18 mouse cellular contexts compared by ENCODE assay signal in genomic region chr9:121474771-121475170, GRCm38 (mm10). TPM values are rescaled to one million over a fixed set of nuclear protein-coding genes. Genes with fewer than 3 reads are reported as not detected.
DNase-seq lines count a peak whose midpoint lies in the region; ATAC-seq and TF ChIP-seq lines count a peak whose summit lies in the region.
"Had no signal": no experiment of that assay in that cellular context is flagged by ENCODE, and none has a peak within 500 bp of the region (broad histone marks: within the 10 kb centered on the region; RNA-seq: fewer than 3 reads in every experiment).

No protein-coding gene starts in this region.

- no peaks in the 10 kb centered on the region for H3K9me3 ChIP-seq in hindbrain, postnatal 0 days (ENCODE audit: low read length)
- no peaks in the 10 kb centered on the region for H3K9me3 ChIP-seq in hindbrain, embryonic 11.5 days (ENCODE audit: control insufficient read depth, low read length)
- H3K9me3 ChIP-seq in lung, embryonic 14.5 days (ENCODE audit: low read depth, low read length): no peaks in the 10 kb centered on the region
- no peaks in the 10 kb centered on the region for H3K9me3 ChIP-seq in MEL (replicated peaks; ENCODE audit: insufficient read depth, low read length)
- no peaks in the 10 kb centered on the region for H3K9me3 ChIP-seq in stomach, postnatal 0 days (ENCODE audit: control insufficient read depth, low read length)
- H3K9me3 ChIP-seq: forebrain, embryonic 12.5 days; midbrain, embryonic 15.5 days; neural tube, embryonic 13.5 days had no signal

- no peak for TF ChIP-seq EP300 in MEL (IDR thresholded peaks at IDR 0.05; ENCODE audit: low read depth in 1 of 2, low read length in 2 of 2)
- TF ChIP-seq EP300 in stomach, postnatal 0 days (optimal IDR thresholded peaks at IDR 0.05): no peak

- H3K27ac ChIP-seq in hindbrain, postnatal 0 days: no peak overlapping the region
- no peak overlapping the region for H3K27ac ChIP-seq in hindbrain, embryonic 11.5 days (ENCODE audit: low read depth, low read length)
- H3K27ac ChIP-seq in lung, embryonic 14.5 days (ENCODE audit: low read depth): no peak overlapping the region
- no peak overlapping the region for H3K27ac ChIP-seq in MEL (ENCODE audit: control insufficient read depth, low read depth, low read length)
- H3K27ac ChIP-seq in stomach, postnatal 0 days (replicated peaks): no peak overlapping the region
- H3K27ac ChIP-seq: forebrain, embryonic 12.5 days; macrophage; midbrain, embryonic 15.5 days; neural tube, embryonic 13.5 days had no signal

- no peak overlapping the region for H3K9ac ChIP-seq in hindbrain, postnatal 0 days (replicated peaks; ENCODE audit: low read length)
- no peak overlapping the region for H3K9ac ChIP-seq in hindbrain, embryonic 11.5 days (ENCODE audit: low read depth, low read length)
- no peak overlapping the region for H3K9ac ChIP-seq in lung, embryonic 14.5 days
- H3K9ac ChIP-seq in MEL (ENCODE audit: control insufficient read depth, low read depth, low read length, poor library complexity, severe bottlenecking): no peak overlapping the region
- H3K9ac ChIP-seq in stomach, postnatal 0 days (ENCODE audit: low read length): no peak overlapping the region
- H3K9ac ChIP-seq: forebrain, embryonic 12.5 days; midbrain, embryonic 15.5 days; neural tube, embryonic 13.5 days had no signal

- peak; percentile 17 for TF ChIP-seq RAD21 in MEL (IDR thresholded peaks at IDR 0.05; ENCODE audit: low read depth, low read length)

- H3K27me3 ChIP-seq in hindbrain, postnatal 0 days (ENCODE audit: insufficient read depth, low read length): no peaks in the 10 kb centered on the region
- no peaks in the 10 kb centered on the region for H3K27me3 ChIP-seq in hindbrain, embryonic 11.5 days (ENCODE audit: control insufficient read depth, insufficient read depth, low read length)
- no peaks in the 10 kb centered on the region for H3K27me3 ChIP-seq in lung, embryonic 14.5 days (ENCODE audit: insufficient read depth, low read length)
- H3K27me3 ChIP-seq in MEL (ENCODE audit: control insufficient read depth in 1 of 2, insufficient read depth in 2 of 2, low read length in 2 of 2): no peaks in the 10 kb centered on the region
- no peaks in the 10 kb centered on the region for H3K27me3 ChIP-seq in stomach, postnatal 0 days (ENCODE audit: control insufficient read depth, insufficient read depth, low read length)
- H3K27me3 ChIP-seq: forebrain, embryonic 12.5 days; midbrain, embryonic 15.5 days; neural tube, embryonic 13.5 days had no signal

- no peak overlapping the region for H3K4me2 ChIP-seq in hindbrain, postnatal 0 days (ENCODE audit: low read depth, low read length)
- no peak overlapping the region for H3K4me2 ChIP-seq in hindbrain, embryonic 11.5 days (replicated peaks; ENCODE audit: low read depth, low read length)
- H3K4me2 ChIP-seq in lung, embryonic 14.5 days: no peak overlapping the region
- no peak overlapping the region for H3K4me2 ChIP-seq in stomach, postnatal 0 days (replicated peaks; ENCODE audit: low read depth)
- H3K4me2 ChIP-seq: forebrain, embryonic 12.5 days; midbrain, embryonic 15.5 days; neural tube, embryonic 13.5 days had no signal

- H3K4me3 ChIP-seq in hindbrain, postnatal 0 days (ENCODE audit: low read length): no peak overlapping the region
- no peak overlapping the region for H3K4me3 ChIP-seq in hindbrain, embryonic 11.5 days (ENCODE audit: low read depth, low read length)
- H3K4me3 ChIP-seq in lung, embryonic 14.5 days (ENCODE audit: low read depth, low read length): no peak overlapping the region
- no peak overlapping the region for H3K4me3 ChIP-seq in MEL (ENCODE audit: control insufficient read depth in 1 of 2, insufficient read depth in 1 of 2, low read depth in 2 of 2, low read length in 2 of 2)
- no peak overlapping the region for H3K4me3 ChIP-seq in stomach, postnatal 0 days (ENCODE audit: low read depth, low read length)
- H3K4me3 ChIP-seq: forebrain, embryonic 12.5 days; midbrain, embryonic 15.5 days; neural tube, embryonic 13.5 days had no signal

- no peak for DNase-seq in hindbrain, postnatal 0 days (ENCODE audit: low spot score)
- no peak for DNase-seq in hindbrain, embryonic 11.5 days (ENCODE audit: low spot score)
- peak; percentile 17 for DNase-seq in lung, embryonic 14.5 days
- no peak for DNase-seq in lung, postnatal 14 days
- peak; percentile 34 for DNase-seq in MEL (ENCODE audit: low read depth, low spot score)
- no peak for DNase-seq in stomach, postnatal 0 days (ENCODE audit: low spot score)
- DNase-seq in cerebellum, adult 18-20 months: no peak
- DNase-seq: adrenal gland, postnatal 10 days; heart, postnatal 36 days; kidney, postnatal 4 days; spleen, adult 18-20 months; thymus, postnatal 4 days had no signal

- H3K4me1 ChIP-seq in hindbrain, postnatal 0 days (ENCODE audit: insufficient read depth, low read length): no peaks in the 10 kb centered on the region
- no peaks in the 10 kb centered on the region for H3K4me1 ChIP-seq in hindbrain, embryonic 11.5 days (replicated peaks; ENCODE audit: control insufficient read depth, insufficient read depth, low read length)
- H3K4me1 ChIP-seq in lung, embryonic 14.5 days (ENCODE audit: insufficient read depth): no peaks in the 10 kb centered on the region
- peaks cover 0 to 3% of the 10 kb centered on the region in 2 experiments; a peak in 1 of 4 replicates for H3K4me1 ChIP-seq in MEL (ENCODE audit: control insufficient read depth in 1 of 2, insufficient read depth in 2 of 2, low read length in 2 of 2)
- H3K4me1 ChIP-seq in stomach, postnatal 0 days (replicated peaks; ENCODE audit: control insufficient read depth, insufficient read depth): no peaks in the 10 kb centered on the region

- H3K36me3 ChIP-seq in hindbrain, postnatal 0 days (ENCODE audit: insufficient read depth, low read length): peaks cover 29% of the 10 kb centered on the region
- H3K36me3 ChIP-seq in hindbrain, embryonic 11.5 days (ENCODE audit: control insufficient read depth, insufficient read depth, low read length): no peaks in the 10 kb centered on the region
- H3K36me3 ChIP-seq in lung, embryonic 14.5 days (ENCODE audit: insufficient read depth): peaks cover 17% of the 10 kb centered on the region
- no peaks in the 10 kb centered on the region for H3K36me3 ChIP-seq in MEL (ENCODE audit: control insufficient read depth in 1 of 2, insufficient read depth in 2 of 2, low read length in 2 of 2)
- peaks cover 12% of the 10 kb centered on the region for H3K36me3 ChIP-seq in stomach, postnatal 0 days (ENCODE audit: control insufficient read depth, insufficient read depth, low read length)

- no peak for TF ChIP-seq POLR2A in MEL (IDR thresholded peaks at IDR 0.05; ENCODE audit: control insufficient read depth in 1 of 2, insufficient read depth in 1 of 2, low read depth in 1 of 2, low read length in 2 of 2, poor library complexity in 1 of 2)

- H3K79me2 ChIP-seq in MEL (ENCODE audit: control insufficient read depth, insufficient read depth, low read length, poor library complexity): no peaks in the 10 kb centered on the region

- 86% methylated on average over 5 of the region's 5 CpGs for WGBS in hindbrain, postnatal 0 days
- 85% methylated on average over 5 of the region's 5 CpGs for WGBS in hindbrain, embryonic 11.5 days
- WGBS in lung, embryonic 14.5 days: 73% methylated on average over 5 of the region's 5 CpGs
- WGBS in stomach, postnatal 0 days: 81% methylated on average over 5 of the region's 5 CpGs

- ATAC-seq in hindbrain, postnatal 0 days: no peak
- ATAC-seq in hindbrain, embryonic 11.5 days (ENCODE audit: low FRiP score): no peak
- ATAC-seq in lung, embryonic 14.5 days (ENCODE audit: insufficient read depth): no peak
- no peak for ATAC-seq in stomach, postnatal 0 days (ENCODE audit: low FRiP score, low TSS enrichment)
- ATAC-seq: CD4-positive, CD25-positive, alpha-beta regulatory T cell, adult 4 months; midbrain, embryonic 15.5 days had no signal

- peak; percentile 63 for TF ChIP-seq CTCF in hindbrain, postnatal 0 days (IDR thresholded peaks at IDR 0.05; ENCODE audit: low read depth)
- TF ChIP-seq CTCF in lung, embryonic 14.5 days (IDR thresholded peaks at IDR 0.05; ENCODE audit: low read depth): peak; percentile 38
- TF ChIP-seq CTCF in MEL (IDR thresholded peaks at IDR 0.05 in 2 of 3, conservative IDR thresholded peaks at IDR 0.05 in 1 of 3; ENCODE audit: control insufficient read depth in 1 of 3, insufficient read depth in 1 of 3, low read depth in 2 of 3, low read length in 3 of 3, poor library complexity in 1 of 3, severe bottlenecking in 1 of 3): peak; percentile 46 to 65 (median 51)
- TF ChIP-seq CTCF in stomach, postnatal 0 days (IDR thresholded peaks at IDR 0.05; ENCODE audit: low read depth): peak; percentile 62

TF ChIP-seq in MEL, 35 proteins besides CTCF, POLR2A, EP300 and RAD21:
- no peak for TF ChIP-seq TCF12 (IDR thresholded peaks at IDR 0.05; ENCODE audit: low read depth, low read length)
- TF ChIP-seq SMC3 (IDR thresholded peaks at IDR 0.05; ENCODE audit: low read depth, low read length): peak; percentile 45

RNA-seq across cellular contexts. Expression of gene Cck, which starts 20.7 kb away (rescaled TPM):
- 121 and 143 TPM in 2 replicates for total RNA-seq in hindbrain, postnatal 0 days (2014; rRNA removed)
- polyA plus RNA-seq in hindbrain, postnatal 0 days (2015; fragmentation: Nextera tagmentation; extraction: Ambion mirVana): 77.3 and 84.8 TPM in 2 replicates
- polyA plus RNA-seq in hindbrain, embryonic 11.5 days (2014; fragmentation: Nextera tagmentation; extraction: Ambion mirVana): 0.68 and 1.0 TPM in 2 replicates
- not detected in 2 replicates for polyA plus RNA-seq in lung, embryonic 14.5 days (2014; fragmentation: Nextera tagmentation; extraction: Ambion mirVana)
- not detected in 2 replicates for total RNA-seq in MEL (2012; rRNA removed)
- not detected for polyA plus RNA-seq in MEL (2012; ENCODE audit: insufficient read depth in 1 of 2, insufficient read length in 2 of 2, low read depth in 1 of 2, low replicate concordance in 2 of 2, missing spikeins in 1 of 2)
- 2.4 and 2.5 TPM in 2 replicates for polyA plus RNA-seq in stomach, postnatal 0 days (2015; fragmentation: Nextera tagmentation; extraction: Ambion mirVana)
- total RNA-seq: heart, adult 8-10 months; heart, postnatal 36 days had no signal
- polyA plus RNA-seq: CD4-positive, CD25-positive, alpha-beta regulatory T cell, adult 4 months; macrophage had no signal

Comparison
In these comparisons a context has a peak if more than half of its experiments do, and no peak if none do; other contexts are left out.
1. DNase-seq: peak in lung, embryonic 14.5 days (single experiment) and MEL (single experiment); none in hindbrain, postnatal 0 days (single experiment), hindbrain, embryonic 11.5 days (single experiment), lung, postnatal 14 days (single experiment), stomach, postnatal 0 days (single experiment) and cerebellum, adult 18-20 months (0 of 2).
2. RNA of gene Cck, which starts 20.7 kb away (polyA plus RNA-seq): 77.3 to 84.8 TPM in hindbrain, postnatal 0 days; 2.4 to 2.5 TPM in stomach, postnatal 0 days, 0.68 to 1.0 TPM in hindbrain, embryonic 11.5 days, not detected in lung, embryonic 14.5 days and not detected in MEL; every median in the first group is over 10 times any median in the second.
3. Peak in every context shown above with its lines, with median percentiles within 50 percentile points of each other: CTCF ChIP-seq.